Mouse (Mus musculus) heart, adult 9 months (tissue): ENCODE results near the gene Svop.

Source experiments
- DNase-seq, 2 experiments: peaks; one replicate each; pipeline ENCODE4 v3.0.0; 2022; ENCODE audit warnings: low spot score in 2 of 2

Gene Svop

GRCm38 (mm10) chr5:113993487-113994465 is 97.6 kb downstream of the Svop start, which contains the start of gene Ssh1:
Ssh1 (minus strand) TSS chr5:113993894.
- peak; percentile 91 to 92 for DNase-seq

GRCm38 (mm10) chr5:113993031-113993486 is 98.3 kb downstream of the Svop start:
- DNase-seq = peak; percentile 57 to 68

GRCm38 (mm10) chr5:113992339-113992831 is 99.0 kb downstream of the Svop start:
- DNase-seq = peak in 1 of 2 experiments; percentile 48

GRCm38 (mm10) chr5:113991141-113991540 is 100.2 kb downstream of the Svop start:
- DNase-seq = no peak

GRCm38 (mm10) chr5:113990593-113990992 is 100.8 kb downstream of the Svop start:
- no peak for DNase-seq

- DNase-seq = no peak
Measured at GRCm38 (mm10) chr5:113989437-113990024, 101.8 kb downstream of the Svop start.

GRCm38 (mm10) chr5:113986182-113986961 is 105.0 kb downstream of the Svop start:
- DNase-seq = peak; percentile 82 to 85

GRCm38 (mm10) chr5:113985737-113986136 is 105.6 kb downstream of the Svop start:
- no peak for DNase-seq

- DNase-seq = no peak
Measured at GRCm38 (mm10) chr5:113984025-113984740, 107.2 kb downstream of the Svop start.

GRCm38 (mm10) chr5:113983541-113983940 is 107.8 kb downstream of the Svop start:
- DNase-seq = no peak

- no peak for DNase-seq
Measured at GRCm38 (mm10) chr5:113981843-113982242, 109.5 kb downstream of the Svop start.

GRCm38 (mm10) chr5:113981171-113981570 is 110.2 kb downstream of the Svop start:
- no peak for DNase-seq

GRCm38 (mm10) chr5:113980511-113980910 is 110.9 kb downstream of the Svop start:
- no peak for DNase-seq

GRCm38 (mm10) chr5:113977309-113977708 is 114.1 kb downstream of the Svop start:
- no peak for DNase-seq
